Mouse (Mus musculus): ENCODE data around the gene Itfg1. TPM values are rescaled to one million over a fixed set of nuclear protein-coding genes. Genes with fewer than 3 reads are reported as not detected.
"Not testable (repeated sequence)": the region's sequence is repeated elsewhere in the genome, so short reads cannot be mapped to it uniquely, and the experiment has no call there.

The Itfg1 gene
- total RNA-seq (2014; rRNA removed) = 212 and 219 TPM in 2 replicates
- polyA plus RNA-seq (2015; fragmentation: Nextera tagmentation; extraction: Ambion mirVana) = 197 and 201 TPM in 2 replicates

GRCm38 (mm10) chr8:85840657-85841488 lies at the start of gene Itfg1, which contains the start of gene Phkb:
Itfg1 (minus strand) TSS chr8:85840921.
Phkb (plus strand) TSS chr8:85840959.
- Histone ChIP-seq H3K9ac (replicated peaks; ENCODE audit: low read length) (peak within 1 kb of the TSS; percentile 96), H3K4me2 (ENCODE audit: low read depth, low read length) (peak within 1 kb of the TSS; percentile 89), H3K4me3 (ENCODE audit: low read length) (peak within 1 kb of the TSS; percentile 90), H3K4me1 (ENCODE audit: insufficient read depth, low read length) (peaks cover 13% of the 10 kb centered on the region), H3K36me3 (ENCODE audit: insufficient read depth, low read length) (peaks cover 4% of the 10 kb centered on the region; the same call in 1 of the 2 replicates), H3K27ac (peak within 1 kb of the TSS; percentile 97), H3K9me3 (ENCODE audit: low read length) (no peaks in the 10 kb centered on the region), H3K27me3 (ENCODE audit: insufficient read depth, low read length) (no peaks in the 10 kb centered on the region)
- peak; percentile 98 for ATAC-seq
- peak; percentile 4; the same call in 1 of the 2 replicates for TF ChIP-seq CTCF (IDR thresholded peaks at IDR 0.05; ENCODE audit: low read depth)
- peak; percentile 95 for DNase-seq (ENCODE audit: low spot score)
- 1% methylated on average over 54 of the region's 54 CpGs for WGBS

- Histone ChIP-seq H3K4me3 (ENCODE audit: low read length) (no peak overlapping the region), H3K9ac (replicated peaks; ENCODE audit: low read length) (no peak overlapping the region), H3K9me3 (ENCODE audit: low read length) (no peaks in the 10 kb centered on the region), H3K27ac (no peak overlapping the region), H3K4me2 (ENCODE audit: low read depth, low read length) (no peak overlapping the region), H3K27me3 (ENCODE audit: insufficient read depth, low read length) (no peaks in the 10 kb centered on the region), H3K4me1 (ENCODE audit: insufficient read depth, low read length) (no peaks in the 10 kb centered on the region), H3K36me3 (ENCODE audit: insufficient read depth, low read length) (no peaks in the 10 kb centered on the region)
- ATAC-seq (no peak), DNase-seq (ENCODE audit: low spot score) (no peak)
- no peak for TF ChIP-seq CTCF (IDR thresholded peaks at IDR 0.05; ENCODE audit: low read depth)
- 95% methylated on average over 3 of the region's 3 CpGs for WGBS
Observed at GRCm38 (mm10) chr8:85884811-85885210, 44.1 kb upstream of the Itfg1 start.

DNA sequence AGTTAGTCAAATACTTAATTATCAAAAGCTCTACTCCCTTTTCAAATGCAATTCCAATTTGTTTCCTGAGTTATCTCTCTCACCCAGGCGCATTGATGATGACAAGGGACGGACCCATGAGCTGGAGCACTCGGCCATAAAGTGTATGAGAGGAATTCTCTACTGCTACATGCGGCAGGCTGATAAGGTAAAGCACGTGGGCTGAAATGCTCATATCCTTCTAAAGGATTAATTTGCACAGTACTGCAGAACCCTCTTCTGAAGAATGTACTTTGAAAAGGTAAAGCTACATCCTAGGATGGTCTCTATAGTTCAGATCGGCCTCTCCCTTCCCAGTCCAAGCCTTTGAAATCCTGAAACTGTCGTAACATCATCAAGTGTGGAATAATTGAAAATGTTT lies 38.9 kb upstream of the Itfg1 start:
- no peak overlapping the region for H3K27ac ChIP-seq
- DNase-seq (ENCODE audit: low spot score) (no peak), ATAC-seq (no peak)
- H3K4me1 ChIP-seq (ENCODE audit: insufficient read depth, low read length) = no peaks in the 10 kb centered on the region
- H3K36me3 ChIP-seq (ENCODE audit: insufficient read depth, low read length) = no peaks in the 10 kb centered on the region
- H3K9me3 ChIP-seq (ENCODE audit: low read length) = no peaks in the 10 kb centered on the region
- no peaks in the 10 kb centered on the region for H3K27me3 ChIP-seq (ENCODE audit: insufficient read depth, low read length)
- no peak overlapping the region for H3K4me3 ChIP-seq (ENCODE audit: low read length)
- H3K9ac ChIP-seq (replicated peaks; ENCODE audit: low read length) = no peak overlapping the region
- H3K4me2 ChIP-seq (ENCODE audit: low read depth, low read length) = no peak overlapping the region
- no peak for TF ChIP-seq CTCF (IDR thresholded peaks at IDR 0.05; ENCODE audit: low read depth)
- 92% methylated on average over 7 of the region's 7 CpGs for WGBS

DNA sequence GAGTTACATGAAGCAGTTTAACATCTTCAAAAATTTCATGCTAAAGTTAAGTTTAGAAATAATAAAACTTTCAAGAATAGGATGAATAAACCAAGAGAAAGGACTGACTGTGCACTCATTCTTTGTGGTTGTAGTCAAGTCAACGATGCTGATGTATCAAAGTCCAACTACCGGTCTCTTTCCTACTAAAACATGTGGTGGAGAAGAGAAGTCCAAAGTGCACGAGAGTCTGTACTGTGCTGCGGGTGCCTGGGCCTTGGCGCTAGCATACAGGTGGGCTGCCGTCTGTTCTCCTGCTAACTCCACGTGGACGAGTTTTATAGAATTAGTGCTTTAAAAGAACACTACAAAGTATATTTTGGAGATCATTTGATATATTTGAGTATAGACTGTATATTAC lies 37.3 kb upstream of the Itfg1 start:
- Histone ChIP-seq H3K27ac (no peak overlapping the region), H3K9ac (replicated peaks; ENCODE audit: low read length) (no peak overlapping the region), H3K4me3 (ENCODE audit: low read length) (no peak overlapping the region), H3K36me3 (ENCODE audit: insufficient read depth, low read length) (no peaks in the 10 kb centered on the region), H3K4me2 (ENCODE audit: low read depth, low read length) (no peak overlapping the region), H3K9me3 (ENCODE audit: low read length) (no peaks in the 10 kb centered on the region), H3K27me3 (ENCODE audit: insufficient read depth, low read length) (no peaks in the 10 kb centered on the region), H3K4me1 (ENCODE audit: insufficient read depth, low read length) (no peaks in the 10 kb centered on the region)
- ATAC-seq = no peak
- no peak for TF ChIP-seq CTCF (IDR thresholded peaks at IDR 0.05; ENCODE audit: low read depth)
- no peak for DNase-seq (ENCODE audit: low spot score)
- 95% methylated on average over 8 of the region's 8 CpGs for WGBS

DNA sequence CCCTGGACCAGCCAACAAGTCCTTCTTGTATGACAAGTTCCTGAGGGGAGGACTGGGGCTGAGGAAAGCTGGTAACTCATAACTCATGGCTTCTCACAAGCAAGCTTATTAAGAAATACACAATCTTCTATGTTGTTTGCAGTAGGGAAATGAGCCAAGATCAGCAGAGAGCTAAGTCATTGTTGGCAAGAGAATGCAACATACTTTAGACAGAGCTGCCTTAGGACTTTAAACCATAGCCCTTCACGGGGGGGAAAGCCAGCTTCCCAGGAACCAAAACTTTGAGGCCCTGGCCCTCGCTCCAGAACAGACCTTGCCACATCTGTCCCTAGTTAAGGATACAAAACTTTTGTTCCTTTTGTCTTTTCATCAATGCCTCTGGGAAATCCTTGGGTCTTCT lies 30.9 kb upstream of the Itfg1 start:
- Histone ChIP-seq H3K9ac (replicated peaks; ENCODE audit: low read length) (no peak overlapping the region), H3K27me3 (ENCODE audit: insufficient read depth, low read length) (no peaks in the 10 kb centered on the region), H3K27ac (peak overlapping the region; percentile 5; the same call in 1 of the 2 replicates), H3K4me3 (ENCODE audit: low read length) (no peak overlapping the region), H3K36me3 (ENCODE audit: insufficient read depth, low read length) (no peaks in the 10 kb centered on the region), H3K4me2 (ENCODE audit: low read depth, low read length) (no peak overlapping the region), H3K4me1 (ENCODE audit: insufficient read depth, low read length) (no peaks in the 10 kb centered on the region), H3K9me3 (ENCODE audit: low read length) (no peaks in the 10 kb centered on the region)
- TF ChIP-seq CTCF (IDR thresholded peaks at IDR 0.05; ENCODE audit: low read depth) = no peak
- DNase-seq (ENCODE audit: low spot score) (peak; percentile 29), ATAC-seq (no peak)
- 59% methylated on average over 2 of the region's 2 CpGs for WGBS

- ATAC-seq = no peak
- H3K4me1 ChIP-seq (ENCODE audit: insufficient read depth, low read length) = no peaks in the 10 kb centered on the region
- no peak overlapping the region for H3K9ac ChIP-seq (replicated peaks; ENCODE audit: low read length)
- no peak for DNase-seq (ENCODE audit: low spot score)
- H3K27ac ChIP-seq = no peak overlapping the region
- no peak for TF ChIP-seq CTCF (IDR thresholded peaks at IDR 0.05; ENCODE audit: low read depth)
- H3K9me3 ChIP-seq (ENCODE audit: low read length) = no peaks in the 10 kb centered on the region
- H3K36me3 ChIP-seq (ENCODE audit: insufficient read depth, low read length) = no peaks in the 10 kb centered on the region
- H3K27me3 ChIP-seq (ENCODE audit: insufficient read depth, low read length) = no peaks in the 10 kb centered on the region
- WGBS = 81% methylated on average over 1 of the region's 1 CpGs
- no peak overlapping the region for H3K4me2 ChIP-seq (ENCODE audit: low read depth, low read length)
- no peak overlapping the region for H3K4me3 ChIP-seq (ENCODE audit: low read length)
Observed at GRCm38 (mm10) chr8:85862381-85862780, 21.7 kb upstream of the Itfg1 start.

- no peak overlapping the region for H3K9ac ChIP-seq (replicated peaks; ENCODE audit: low read length)
- H3K36me3 ChIP-seq (ENCODE audit: insufficient read depth, low read length) = no peaks in the 10 kb centered on the region
- no peak overlapping the region for H3K4me3 ChIP-seq (ENCODE audit: low read length)
- no peak overlapping the region for H3K27ac ChIP-seq
- DNase-seq (ENCODE audit: low spot score) (no peak), ATAC-seq (no peak)
- WGBS = 86% methylated on average over 5 of the region's 5 CpGs
- H3K4me1 ChIP-seq (ENCODE audit: insufficient read depth, low read length) = no peaks in the 10 kb centered on the region
- H3K27me3 ChIP-seq (ENCODE audit: insufficient read depth, low read length) = no peaks in the 10 kb centered on the region
- no peak overlapping the region for H3K4me2 ChIP-seq (ENCODE audit: low read depth, low read length)
- TF ChIP-seq CTCF (IDR thresholded peaks at IDR 0.05; ENCODE audit: low read depth) = no peak
- H3K9me3 ChIP-seq (ENCODE audit: low read length) = no peaks in the 10 kb centered on the region
Observed at GRCm38 (mm10) chr8:85860612-85861011, 19.9 kb upstream of the Itfg1 start.

- not testable (repeated sequence) for H3K27me3 ChIP-seq (ENCODE audit: insufficient read depth, low read length); DNase-seq (ENCODE audit: low spot score); H3K36me3 ChIP-seq (ENCODE audit: insufficient read depth, low read length); H3K4me3 ChIP-seq (ENCODE audit: low read length); H3K4me1 ChIP-seq (ENCODE audit: insufficient read depth, low read length); H3K4me2 ChIP-seq (ENCODE audit: low read depth, low read length); H3K9me3 ChIP-seq (ENCODE audit: low read length); H3K27ac ChIP-seq; H3K9ac ChIP-seq (replicated peaks; ENCODE audit: low read length); ATAC-seq
- 50% methylated on average over 11 of the region's 11 CpGs for WGBS
Observed at GRCm38 (mm10) chr8:85857227-85857896, 16.6 kb upstream of the Itfg1 start.

All from hindbrain, postnatal 0 days (tissue).